Mouse (Mus musculus): ENCODE measurements around the gene Acbd7. TPM values are rescaled to one million over a fixed set of nuclear protein-coding genes. Genes with fewer than 3 reads are reported as not detected.
A peak's percentile ranks its signal among the peaks of the same experiment; 100 is the strongest.

The Acbd7 gene
- total RNA-seq (2021) = 1 to 10 TPM; 1.7 to 1.9 TPM

- intact Hi-C loops (cut with DNase I) = no loop called here
- peak; percentile 72 to 74 for DNase-seq (ENCODE audit: extremely low spot score in 1 of 2, low spot score in 2 of 2)
These were observed at the start of gene Acbd7 for GRCm38 (mm10) chr2:3335611-3336301. Acbd7 (plus strand) TSS chr2:3336168.

- no peak for DNase-seq (ENCODE audit: extremely low spot score in 1 of 2, low spot score in 2 of 2)
- intact Hi-C loops (cut with DNase I) = no loop called here
These were observed 49.7 kb upstream of the Acbd7 start for GRCm38 (mm10) chr2:3286243-3286642.

- DNase-seq (ENCODE audit: extremely low spot score in 1 of 2, low spot score in 2 of 2) = no peak
- intact Hi-C loops (cut with DNase I) = no loop called here
These were observed 46.4 kb upstream of the Acbd7 start for GRCm38 (mm10) chr2:3289581-3289980.

- DNase-seq (ENCODE audit: extremely low spot score in 1 of 2, low spot score in 2 of 2) = no peak
- intact Hi-C loops (cut with DNase I) = no loop called here
These were observed 43.8 kb upstream of the Acbd7 start for GRCm38 (mm10) chr2:3292170-3292569.

- intact Hi-C loops (cut with DNase I) = no loop called here
- DNase-seq (ENCODE audit: extremely low spot score in 1 of 2, low spot score in 2 of 2) = no peak
These were observed 40.1 kb upstream of the Acbd7 start for GRCm38 (mm10) chr2:3295826-3296225.

GRCm38 (mm10) chr2:3305426-3306025 lies 30.4 kb upstream of the Acbd7 start:
- intact Hi-C loops (cut with DNase I) = no loop called here
- no peak for DNase-seq (ENCODE audit: extremely low spot score in 1 of 2, low spot score in 2 of 2)

- DNase-seq (ENCODE audit: extremely low spot score in 1 of 2, low spot score in 2 of 2) = no peak
- intact Hi-C loops (cut with DNase I) = no loop called here
These were observed 12.8 kb upstream of the Acbd7 start for GRCm38 (mm10) chr2:3323132-3323531.

GRCm38 (mm10) chr2:3324381-3325130 lies 11.4 kb upstream of the Acbd7 start:
- intact Hi-C loops (cut with DNase I) = no loop called here
- DNase-seq (ENCODE audit: extremely low spot score in 1 of 2, low spot score in 2 of 2) = no peak

- no peak for DNase-seq (ENCODE audit: extremely low spot score in 1 of 2, low spot score in 2 of 2)
- intact Hi-C loops (cut with DNase I) = no loop called here
These were observed 9.4 kb upstream of the Acbd7 start for GRCm38 (mm10) chr2:3326547-3326946.

GRCm38 (mm10) chr2:3327351-3327750 lies 8.6 kb upstream of the Acbd7 start:
- peak in 1 of 2 experiments; percentile 57 for DNase-seq (ENCODE audit: extremely low spot score in 1 of 2, low spot score in 2 of 2)
- intact Hi-C loops (cut with DNase I) = no loop called here

GRCm38 (mm10) chr2:3331071-3331703 lies 4.8 kb upstream of the Acbd7 start:
- no peak for DNase-seq (ENCODE audit: extremely low spot score in 1 of 2, low spot score in 2 of 2)
- intact Hi-C loops (cut with DNase I) = no loop called here

- intact Hi-C loops (cut with DNase I) = loop anchor here (2.0 kb wide), 1 partner anchor 213 kb away; no protein-coding TSS in a partner anchor
- DNase-seq (ENCODE audit: extremely low spot score in 1 of 2, low spot score in 2 of 2) = no peak
These were observed 3.9 kb upstream of the Acbd7 start for GRCm38 (mm10) chr2:3332056-3332455.

GRCm38 (mm10) chr2:3332484-3333242 lies 3.3 kb upstream of the Acbd7 start, which contains the start of gene Rpp38:
Rpp38 (minus strand) TSS chr2:3332643.
- DNase-seq (ENCODE audit: extremely low spot score in 1 of 2, low spot score in 2 of 2) = peak; percentile 97 to 99
- intact Hi-C loops (cut with DNase I) = loop anchor here (2.0 kb wide), 1 partner anchor 214 kb away; no protein-coding TSS in a partner anchor

- DNase-seq (ENCODE audit: extremely low spot score in 1 of 2, low spot score in 2 of 2) = no peak
- intact Hi-C loops (cut with DNase I) = loop anchor here (2.0 kb wide), 1 partner anchor 215 kb away; no protein-coding TSS in a partner anchor
These were observed 2.2 kb upstream of the Acbd7 start for GRCm38 (mm10) chr2:3333761-3334160.

GRCm38 (mm10) chr2:3348422-3348821 lies 12.5 kb downstream of the Acbd7 start:
- DNase-seq (ENCODE audit: extremely low spot score in 1 of 2, low spot score in 2 of 2) = no peak
- intact Hi-C loops (cut with DNase I) = loop anchor here (5.0 to 10.0 kb wide), 2 partner anchors 64 to 446 kb away; no protein-coding TSS in a partner anchor

- intact Hi-C loops (cut with DNase I) = loop anchor here (5.0 to 10.0 kb wide), 2 partner anchors 63 to 446 kb away; no protein-coding TSS in a partner anchor
- DNase-seq (ENCODE audit: extremely low spot score in 1 of 2, low spot score in 2 of 2) = no peak
These were observed 13.0 kb downstream of the Acbd7 start for GRCm38 (mm10) chr2:3348919-3349318.

- intact Hi-C loops (cut with DNase I) = no loop called here
- no peak for DNase-seq (ENCODE audit: extremely low spot score in 1 of 2, low spot score in 2 of 2)
These were observed 17.2 kb downstream of the Acbd7 start for GRCm38 (mm10) chr2:3353160-3353559.

- intact Hi-C loops (cut with DNase I) = no loop called here
These were observed 19.8 kb downstream of the Acbd7 start for GRCm38 (mm10) chr2:3355793-3356192.

More at GRCm38 (mm10) chr2:3355793-3356192, 19.8 kb downstream of the Acbd7 start:
- no peak for DNase-seq (ENCODE audit: extremely low spot score in 1 of 2, low spot score in 2 of 2)
